Mouse (Mus musculus) heart, adult 9 months (tissue): Measurements from ENCODE around the gene a.
"Not testable (repeated sequence)": the region's sequence is repeated elsewhere in the genome, so short reads cannot be mapped to it uniquely, and the experiment has no call there.

Experiments
- DNase-seq, 2 experiments: peaks; one replicate each; pipeline ENCODE4 v3.0.0; 2022; ENCODE audit warnings: low spot score in 2 of 2

The a gene

DNA sequence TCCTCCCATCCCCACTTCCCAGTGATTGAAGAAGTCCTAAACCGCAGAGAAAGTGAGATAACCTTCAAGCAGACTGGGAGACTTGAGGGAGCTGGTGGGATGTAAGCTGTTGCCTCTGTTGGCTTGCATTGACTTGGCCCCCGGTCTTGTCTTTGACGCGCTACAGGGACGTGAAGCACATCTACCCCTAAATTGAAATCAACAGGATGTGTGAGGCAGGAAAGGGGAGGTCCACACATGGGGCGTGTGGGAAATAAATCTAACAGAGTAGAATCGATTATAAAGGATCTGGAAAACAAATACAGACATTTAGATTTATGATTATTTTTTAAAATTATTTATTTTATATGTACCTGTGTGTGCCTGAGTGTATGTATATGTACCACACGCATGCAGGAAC lies 200.2 kb downstream of the a start:
- DNase-seq, result no peak

GRCm38 (mm10) chr2:154992083-154992482 lies 200.9 kb downstream of the a start:
- DNase-seq, result no peak

DNA sequence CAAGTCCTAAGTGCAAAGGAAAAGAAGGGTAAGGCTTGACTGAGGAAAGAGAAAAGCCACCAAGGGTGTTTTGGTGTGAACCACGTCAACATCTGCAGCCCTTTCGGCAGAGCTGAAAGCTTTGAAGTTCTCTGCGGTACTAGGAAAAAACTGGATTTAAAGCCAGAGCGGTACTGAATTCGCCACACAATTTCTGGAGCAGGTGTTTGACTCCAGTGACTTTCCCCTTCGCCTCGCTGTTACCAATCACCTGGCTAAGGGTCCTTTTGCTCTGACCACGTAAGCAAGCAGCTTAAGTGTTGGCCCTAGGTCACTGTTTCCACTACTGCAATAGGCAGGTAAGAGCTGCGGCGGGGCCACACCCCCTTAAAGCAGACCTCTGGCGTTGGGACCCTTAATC lies 214.3 kb downstream of the a start:
- DNase-seq, result no peak

DNA sequence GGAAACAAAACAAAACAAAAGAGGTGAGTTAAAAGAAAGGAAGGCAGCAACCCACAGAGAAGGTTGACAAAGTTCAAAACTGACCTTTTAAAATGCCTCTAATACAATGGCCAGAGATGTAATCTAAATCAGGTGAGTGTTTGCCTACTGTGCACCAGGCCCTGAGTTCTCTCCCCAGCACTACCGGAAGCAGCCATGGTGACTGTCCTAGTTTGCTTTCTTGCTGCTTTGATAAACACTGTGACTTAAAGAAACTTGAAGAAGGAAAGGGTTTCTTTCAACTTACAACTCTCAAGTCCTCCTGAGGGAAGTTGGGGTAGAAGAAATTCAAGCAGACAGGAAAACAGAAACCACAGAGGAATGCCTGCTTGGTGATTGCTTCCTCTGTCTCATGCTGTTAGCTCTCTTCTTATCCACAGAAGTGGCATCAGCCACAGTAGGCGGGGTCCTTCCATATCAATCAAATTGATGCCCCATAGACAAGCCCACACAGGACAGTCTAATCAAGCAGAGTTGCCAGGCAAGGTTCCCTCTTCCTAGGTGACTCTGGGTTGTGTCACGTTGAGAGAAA lies 220.0 kb downstream of the a start:
- no peak for DNase-seq

GRCm38 (mm10) chr2:155012991-155013390 lies 221.8 kb downstream of the a start:
- DNase-seq, result no peak

- DNase-seq, result not testable (repeated sequence)
Observed at GRCm38 (mm10) chr2:155016751-155017150, 225.5 kb downstream of the a start.

DNA sequence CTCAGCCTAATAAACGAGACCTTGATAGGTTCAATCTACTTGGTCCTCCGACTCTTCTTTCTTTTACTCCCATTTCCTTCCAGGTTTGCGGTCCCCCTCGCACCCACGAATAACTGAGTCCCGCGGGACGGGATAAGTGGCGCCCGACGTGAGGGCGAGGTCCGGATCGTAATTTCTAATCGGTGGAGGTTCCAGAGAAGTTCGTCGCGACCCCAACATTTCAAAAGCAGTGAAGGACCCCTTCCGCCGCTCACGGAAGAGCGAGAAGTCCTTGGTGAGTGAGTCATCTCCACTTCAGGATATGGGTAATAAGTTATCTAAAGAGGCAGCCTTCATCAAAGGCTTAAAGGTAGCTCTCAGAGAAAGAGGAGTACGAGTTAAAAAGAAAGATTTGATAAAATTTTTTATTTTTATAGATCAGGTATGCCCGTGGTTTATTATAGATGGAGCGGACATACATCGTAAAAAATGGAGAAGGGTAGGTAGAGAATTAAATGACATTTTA lies 227.1 kb downstream of the a start, which contains the start of gene Gm14226:
Gene Gm14226 (plus strand): TSS at position 16 of the 505 bp plus-strand sequence.
- not testable (repeated sequence) for DNase-seq

- DNase-seq, result peak; percentile 56 to 64
Observed at GRCm38 (mm10) chr2:155018762-155019641, 227.8 kb downstream of the a start.

DNA sequence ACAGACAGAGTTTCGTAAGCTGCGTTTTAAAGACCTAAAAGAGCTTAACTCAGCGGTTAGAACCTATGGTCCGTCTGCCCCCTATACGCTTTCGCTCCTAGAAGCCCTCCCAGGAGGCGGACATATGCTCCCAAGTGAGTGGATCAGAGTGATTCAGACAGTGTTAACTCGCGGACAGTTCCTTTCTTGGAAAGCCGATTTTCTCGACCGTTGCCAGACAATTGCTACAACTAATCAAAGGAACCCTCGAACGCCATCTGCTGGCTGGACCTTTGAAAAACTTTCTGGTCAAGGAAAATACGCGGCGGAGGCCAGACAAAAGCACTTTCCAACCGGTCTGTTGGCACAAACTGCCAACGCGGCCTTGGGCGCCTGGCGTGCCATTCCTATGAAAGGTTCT lies 228.5 kb downstream of the a start:
- DNase-seq, result peak; percentile 72 to 87

GRCm38 (mm10) chr2:155020247-155020826 lies 229.1 kb downstream of the a start:
- DNase-seq, result not testable (repeated sequence)

- DNase-seq, result no peak
Observed at GRCm38 (mm10) chr2:155030831-155031230, 239.6 kb downstream of the a start.

DNA sequence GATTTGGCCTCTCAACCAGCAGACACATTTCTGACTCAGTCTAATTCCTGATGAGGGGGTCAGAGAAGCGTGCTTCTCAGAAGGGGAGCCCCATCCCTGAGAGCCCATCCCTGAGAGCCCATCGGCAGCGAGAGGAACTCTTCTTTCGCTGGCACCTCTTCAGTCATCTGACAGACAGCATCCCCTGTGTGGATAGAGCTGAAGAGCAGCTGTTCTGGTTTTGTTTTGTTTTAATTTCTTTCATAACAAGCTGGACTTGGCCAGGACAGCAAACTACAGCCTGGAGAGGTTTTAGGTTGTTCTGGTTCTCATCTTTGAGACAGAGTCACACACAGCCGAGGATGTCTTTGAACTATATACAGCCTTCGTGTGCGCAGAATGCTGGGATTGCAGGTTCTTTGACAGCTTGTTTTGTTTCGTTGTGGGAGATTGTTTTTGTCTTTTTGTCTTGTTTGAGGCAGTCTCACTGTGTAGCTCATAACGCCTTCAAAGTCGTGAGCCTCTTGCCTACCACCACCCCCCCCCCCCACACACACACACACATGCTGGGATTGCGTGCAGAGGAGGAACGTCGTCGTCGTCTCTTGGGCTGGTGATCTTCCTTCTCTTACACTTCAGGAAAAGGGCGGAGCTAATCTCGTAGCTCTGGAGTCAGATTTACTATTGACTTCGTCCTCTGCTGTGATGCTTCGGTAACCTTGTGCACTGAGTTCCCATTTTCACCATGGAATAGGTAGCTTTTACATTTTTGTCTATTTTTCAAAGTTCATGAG lies 241.9 kb downstream of the a start:
- peak in 1 of 2 experiments; percentile 12 for DNase-seq

DNA sequence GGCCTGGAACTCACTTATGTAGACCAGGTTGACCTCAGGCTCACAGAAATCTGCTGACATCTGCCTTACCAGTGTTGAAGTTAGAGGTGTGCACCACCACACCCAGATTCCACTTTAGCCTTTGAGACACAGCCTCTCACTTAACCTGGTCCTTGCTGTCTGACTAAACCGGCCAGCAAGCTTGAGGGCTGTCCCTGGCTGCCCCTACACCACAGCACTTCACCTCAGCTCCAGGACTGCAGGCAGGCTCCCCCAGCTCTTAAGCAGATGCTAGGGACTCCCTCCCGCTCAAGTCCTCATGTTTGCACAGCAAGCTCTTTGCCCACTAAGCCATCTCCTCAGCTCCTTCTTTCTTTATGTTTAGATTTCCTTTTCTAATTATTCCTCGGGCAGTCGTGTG lies 248.8 kb downstream of the a start:
- DNase-seq, result no peak

- no peak for DNase-seq
Observed at GRCm38 (mm10) chr2:155044542-155044941, 253.3 kb downstream of the a start.

GRCm38 (mm10) chr2:155045075-155045474 lies 253.9 kb downstream of the a start:
- no peak for DNase-seq

DNA sequence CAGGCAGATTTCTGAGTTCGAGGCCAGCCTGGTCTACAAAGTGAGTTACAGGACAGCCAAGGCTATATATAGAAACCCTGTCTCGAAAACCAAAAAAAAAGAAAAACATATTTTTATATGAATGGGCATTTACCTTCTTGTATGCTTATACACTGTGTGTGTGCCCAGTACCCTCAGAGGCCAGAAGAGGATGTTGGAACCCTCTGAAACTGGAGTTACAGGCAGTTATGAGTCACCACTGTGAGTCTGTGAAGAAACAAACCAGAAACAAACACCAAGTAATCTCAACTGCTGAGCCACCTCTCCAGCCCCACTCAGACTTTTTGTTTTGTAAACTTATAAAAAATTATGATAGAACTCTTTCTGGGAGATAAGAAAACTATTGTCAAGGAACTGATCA lies 255.6 kb downstream of the a start:
- DNase-seq, result no peak

- no peak for DNase-seq
Observed at GRCm38 (mm10) chr2:155047452-155048178, 256.4 kb downstream of the a start.

- peak; percentile 50 to 66 for DNase-seq
Observed at GRCm38 (mm10) chr2:155050108-155050503, 258.9 kb downstream of the a start.

- peak; percentile 91 for DNase-seq
Observed at GRCm38 (mm10) chr2:155050504-155051236, 259.5 kb downstream of the a start.

DNA sequence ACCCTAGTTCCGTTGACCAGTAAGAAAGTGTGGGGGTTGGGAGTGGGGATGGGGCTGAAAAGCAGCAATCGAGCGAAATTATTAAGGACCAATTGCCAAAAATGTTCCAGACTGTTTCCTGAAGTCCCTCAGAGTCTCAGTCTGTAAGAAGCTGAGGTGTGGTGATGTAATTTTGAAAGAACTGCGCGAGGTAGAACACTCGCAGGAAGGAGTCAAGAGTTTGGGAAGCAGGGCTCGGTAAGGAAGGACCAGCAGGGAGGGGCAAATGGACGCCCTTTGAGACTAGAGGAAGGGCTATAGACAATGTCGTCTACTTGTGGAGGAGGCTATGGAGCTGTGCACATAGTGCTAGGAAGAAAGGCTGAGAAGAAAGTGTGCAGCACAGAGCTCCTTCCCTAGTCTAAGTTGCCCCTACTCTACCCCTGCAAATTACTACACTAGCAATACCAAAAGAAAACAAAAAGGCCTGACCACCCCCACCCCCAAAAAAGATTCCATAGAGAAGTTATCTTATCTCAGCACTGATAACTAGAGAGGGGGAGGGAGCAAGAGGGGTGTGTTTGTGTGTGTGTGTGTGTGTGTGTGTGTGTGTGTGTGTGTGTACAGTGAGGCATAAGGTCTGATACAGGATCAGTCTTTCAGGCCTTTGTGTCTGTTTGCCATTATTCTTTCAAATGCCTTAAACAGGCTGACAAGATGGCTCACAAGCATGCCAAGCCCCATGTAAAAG lies 260.6 kb downstream of the a start:
- no peak for DNase-seq
